Mouse (Mus musculus) T-helper 17 cell (primary cell): ENCODE results near the gene Csf2rb.

Experiments
- in situ Hi-C, 2 experiments: fragments of 300-600 bp; cut with MboI, MseI; formaldehyde crosslinking; loops; 1 replicate in 1 of 2; 2 replicates in 1 of 2; pipeline ENCODE4 v1.15.1; 2025; ENCODE audit warnings: high pct_unique_total_duplicates in 2 of 2

Gene Csf2rb

GRCm38 (mm10) chr15:78372796-78373195, 47.2 kb downstream of the Csf2rb start:
- in situ Hi-C loops: no loop called here

GRCm38 (mm10) chr15:78374204-78374603, 48.7 kb downstream of the Csf2rb start:
- in situ Hi-C loops: no loop called here

GRCm38 (mm10) chr15:78377859-78378258, 52.3 kb downstream of the Csf2rb start:
- in situ Hi-C loops: no loop called here

GRCm38 (mm10) chr15:78378556-78378955, 53.0 kb downstream of the Csf2rb start:
- in situ Hi-C loops: no loop called here

GRCm38 (mm10) chr15:78380208-78380607, 54.7 kb downstream of the Csf2rb start:
- in situ Hi-C loops: no loop called here

GRCm38 (mm10) chr15:78380741-78381140, 55.2 kb downstream of the Csf2rb start:
- in situ Hi-C loops: no loop called here

GRCm38 (mm10) chr15:78382115-78382514, 56.6 kb downstream of the Csf2rb start:
- in situ Hi-C loops: no loop called here

- in situ Hi-C loops: no loop called here
Measured at GRCm38 (mm10) chr15:78383450-78384219, 58.1 kb downstream of the Csf2rb start.

- in situ Hi-C loops: no loop called here
Measured at GRCm38 (mm10) chr15:78384220-78385116, 58.9 kb downstream of the Csf2rb start.

- in situ Hi-C loops: no loop called here
Measured at GRCm38 (mm10) chr15:78385564-78385963, 60.0 kb downstream of the Csf2rb start.

- in situ Hi-C loops: no loop called here
Measured at GRCm38 (mm10) chr15:78390855-78391254, 65.3 kb downstream of the Csf2rb start.

- in situ Hi-C loops: no loop called here
Measured at GRCm38 (mm10) chr15:78395478-78395962, 70.0 kb downstream of the Csf2rb start, which contains the start of gene Tex33. Gene Tex33, minus strand, starts transcription at chr15:78395912.

GRCm38 (mm10) chr15:78401345-78401744, 75.8 kb downstream of the Csf2rb start:
- in situ Hi-C loops: no loop called here

GRCm38 (mm10) chr15:78401921-78402320, 76.4 kb downstream of the Csf2rb start:
- in situ Hi-C loops: no loop called here

- in situ Hi-C loops: no loop called here
Measured at GRCm38 (mm10) chr15:78402423-78402822, 76.9 kb downstream of the Csf2rb start.

- in situ Hi-C loops: no loop called here
Measured at GRCm38 (mm10) chr15:78403301-78403741, 77.8 kb downstream of the Csf2rb start.
